In genomic region chr3:14848587-14849254, GRCm38 (mm10) we compare ENCODE assay signal across 20 mouse cellular contexts. TPM values are rescaled to one million over a fixed set of nuclear protein-coding genes. Genes with fewer than 3 reads are reported as not detected.
"Had no signal": no experiment of that assay in that cellular context is flagged by ENCODE, and none has a peak within 500 bp of the region (broad histone marks: within the 10 kb centered on the region; RNA-seq: fewer than 3 reads in every experiment).

No protein-coding gene starts in this region.

- H3K27me3 ChIP-seq: lung, embryonic 15.5 days; megakaryocyte, embryonic 14.5 days; midbrain, embryonic 12.5 days; midbrain, embryonic 15.5 days; neural tube, embryonic 12.5 days; stomach, embryonic 15.5 days had no signal

- H3K4me2 ChIP-seq: lung, embryonic 15.5 days; midbrain, embryonic 12.5 days; midbrain, embryonic 15.5 days; neural tube, embryonic 12.5 days; stomach, embryonic 15.5 days had no signal

- DNase-seq: lung, adult 2 months; lung, postnatal 14 days; lung, postnatal 36 days; right cerebral cortex, postnatal 14 days; thymus, adult 2 months; thymus, postnatal 25 days; thymus, postnatal 4 days had no signal

- H3K27ac ChIP-seq: lung, embryonic 15.5 days; macrophage; midbrain, embryonic 12.5 days; midbrain, embryonic 15.5 days; neural tube, embryonic 12.5 days; stomach, embryonic 15.5 days; stomach, postnatal 0 days had no signal

- H3K4me3 ChIP-seq: lung, embryonic 15.5 days; megakaryocyte, embryonic 14.5 days; midbrain, embryonic 12.5 days; midbrain, embryonic 15.5 days; neural tube, embryonic 12.5 days; stomach, embryonic 15.5 days had no signal

- H3K9me3 ChIP-seq: lung, embryonic 15.5 days; midbrain, embryonic 12.5 days; midbrain, embryonic 15.5 days; neural tube, embryonic 12.5 days; stomach, embryonic 15.5 days had no signal

- ATAC-seq: lung, postnatal 0 days; midbrain, embryonic 15.5 days had no signal

- H3K9ac ChIP-seq: lung, embryonic 15.5 days; midbrain, embryonic 12.5 days; midbrain, embryonic 15.5 days; neural tube, embryonic 12.5 days; stomach, embryonic 15.5 days had no signal

- H3K4me1 ChIP-seq: lung, embryonic 15.5 days; megakaryocyte, embryonic 14.5 days; midbrain, embryonic 12.5 days; midbrain, embryonic 15.5 days; neural tube, embryonic 12.5 days; stomach, embryonic 15.5 days had no signal

- H3K36me3 ChIP-seq: lung, embryonic 15.5 days; midbrain, embryonic 12.5 days; midbrain, embryonic 15.5 days; neural tube, embryonic 12.5 days; stomach, embryonic 15.5 days had no signal

RNA-seq across cellular contexts. Expression of gene Car3, which starts 14.6 kb away (rescaled TPM):
- total RNA-seq: monocyte, adult 5-6 weeks; neutrophil, adult 5-6 weeks had no signal
- polyA plus RNA-seq: macrophage had no signal

RNA-seq across cellular contexts. Expression of gene Car1, which starts 40.6 kb away (rescaled TPM):
- total RNA-seq: midbrain, postnatal 0 days; monocyte, adult 5-6 weeks; neutrophil, adult 5-6 weeks had no signal
- polyA plus RNA-seq: macrophage; midbrain, embryonic 12.5 days; neural tube, embryonic 12.5 days; neural tube, embryonic 14.5 days had no signal
